Mouse (Mus musculus) forebrain, embryonic 10.5 days (tissue): ENCODE data around the gene 1110051M20Rik. TPM values are rescaled to one million over a fixed set of nuclear protein-coding genes. Genes with fewer than 3 reads are reported as not detected.

Source experiments
- DNase-seq: peaks from one replicate; pipeline ENCODE4 v3.0.0-alpha.2; 2017; ENCODE audit warnings: low spot score; ENCODE audit errors: extremely low spot score
- H3K27ac ChIP-seq: fragments of 300-500 bp; sonication (generic); 2 replicates; pipeline ENCODE4 v1.5.1; 2016; ENCODE audit warnings: mild to moderate bottlenecking
- H3K27me3 ChIP-seq: fragments of 300-500 bp; sonication (generic); 2 replicates; pipeline ENCODE4 v1.6.1; 2016; ENCODE audit warnings: mild to moderate bottlenecking; ENCODE audit not compliant: poor library complexity, severe bottlenecking
- H3K36me3 ChIP-seq: fragments of 300-500 bp; sonication (generic); replicated peaks from 2 replicates; pipeline ENCODE4 v1.6.1; 2016; ENCODE audit warnings: mild to moderate bottlenecking, moderate library complexity
- H3K4me1 ChIP-seq: fragments of 300-500 bp; sonication (generic); 2 replicates; pipeline ENCODE4 v1.6.1; 2016
- H3K4me3 ChIP-seq: fragments of 300-500 bp; sonication (generic); 2 replicates; pipeline ENCODE4 v1.5.1; 2016; ENCODE audit warnings: mild to moderate bottlenecking, moderate library complexity
- H3K9me3 ChIP-seq: fragments of 300-500 bp; sonication (generic); 2 replicates; pipeline ENCODE4 v1.6.1; 2016; ENCODE audit warnings: mild to moderate bottlenecking, moderate library complexity
- WGBS: fragments of 180-500 bp; shearing (Covaris S2); methylation state at CpG from one replicate; pipeline ENCODE4 v1.1.7; 2016; 5-methylcytosine and 5-hydroxymethylcytosine counted together
- polyA plus RNA-seq: library from polyadenylated mRNA; unstranded; fragments of >200 nt; fragmentation: Nextera tagmentation; extraction: Ambion mirVana; gene quantifications from 2 replicates; pipeline ENCODE4 v1.2.1, GENCODE M21; 2016

The 1110051M20Rik gene
- polyA plus RNA-seq, 1 experiment from 2014 or later, result 100 TPM

DNA sequence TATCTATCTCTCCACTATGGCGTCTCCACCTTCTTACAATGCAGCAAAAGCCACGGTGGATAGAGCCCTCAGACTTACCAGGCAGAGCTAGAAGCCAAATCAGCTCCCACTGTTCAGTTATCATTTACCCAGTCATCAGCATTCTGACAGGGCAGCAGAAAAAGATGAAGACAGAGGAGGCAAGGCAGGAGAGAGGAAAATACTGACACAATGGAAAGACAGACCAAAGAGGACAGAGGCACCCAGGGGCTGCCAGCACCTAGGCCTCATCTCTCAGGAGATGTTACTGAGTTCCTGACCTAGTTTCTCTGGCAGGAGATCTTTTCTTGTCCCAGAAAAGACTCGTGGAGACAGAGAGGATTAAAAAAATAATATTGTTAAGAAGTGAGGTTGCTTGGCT, 45.3 kb downstream of the 1110051M20Rik start:
- no peaks in the 10 kb centered on the region for H3K36me3 ChIP-seq
- peak; percentile 18 for DNase-seq
- H3K9me3 ChIP-seq, result no peaks in the 10 kb centered on the region
- WGBS, result 33% methylated on average over 3 of the region's 3 CpGs
- H3K27ac ChIP-seq, result peak overlapping the region; percentile 79
- no peak overlapping the region for H3K4me3 ChIP-seq
- peaks cover 49% of the 10 kb centered on the region for H3K4me1 ChIP-seq
- peaks cover 68% of the 10 kb centered on the region for H3K27me3 ChIP-seq

- Histone ChIP-seq H3K9me3 (no peaks in the 10 kb centered on the region), H3K36me3 (peaks cover 3% of the 10 kb centered on the region; the same call in 1 of the 2 replicates), H3K27me3 (peaks cover 39% of the 10 kb centered on the region), H3K4me3 (no peak overlapping the region), H3K4me1 (peaks cover 43% of the 10 kb centered on the region), H3K27ac (0 out of 2 replicates have a peak overlapping the region, but pooled peaks have one; percentile 31)
- DNase-seq, result no peak
- 74% methylated on average over 4 of the region's 4 CpGs for WGBS
Measured at GRCm38 (mm10) chr2:91394078-91394477, 50.4 kb downstream of the 1110051M20Rik start.

- no peaks in the 10 kb centered on the region for H3K9me3 ChIP-seq
- H3K27ac ChIP-seq, result no peak overlapping the region
- WGBS, result 68% methylated on average over 3 of the region's 3 CpGs
- no peaks in the 10 kb centered on the region for H3K27me3 ChIP-seq
- no peak for DNase-seq
- H3K4me1 ChIP-seq, result peaks cover 44% of the 10 kb centered on the region
- H3K4me3 ChIP-seq, result no peak overlapping the region
- peaks cover 3% of the 10 kb centered on the region; the same call in 1 of the 2 replicates for H3K36me3 ChIP-seq
Measured at GRCm38 (mm10) chr2:91388738-91389137, 55.8 kb downstream of the 1110051M20Rik start.

DNA sequence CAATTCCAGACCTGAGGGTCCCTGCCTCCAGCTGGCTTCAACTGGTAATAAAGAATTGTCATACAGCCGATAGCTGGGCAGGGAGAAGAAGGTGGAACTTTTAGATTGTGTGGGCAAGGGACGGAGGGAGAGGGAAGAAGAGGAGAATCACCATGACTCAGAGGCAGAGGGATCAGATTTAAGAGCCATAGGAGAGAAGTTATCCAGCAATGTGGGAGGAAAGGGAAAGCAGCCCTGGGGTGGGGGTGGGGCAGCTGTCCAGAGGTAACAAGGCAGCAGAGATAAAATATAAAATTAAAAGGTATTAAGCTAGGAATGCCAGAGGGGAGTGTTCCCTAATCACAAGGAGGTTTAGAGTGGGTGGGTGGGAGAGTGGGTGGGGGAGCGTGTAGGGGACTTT, 56.2 kb downstream of the 1110051M20Rik start:
- 61% methylated on average over 3 of the region's 3 CpGs for WGBS

GRCm38 (mm10) chr2:91387287-91387958, 57.1 kb downstream of the 1110051M20Rik start:
- no peak overlapping the region for H3K27ac ChIP-seq
- H3K27me3 ChIP-seq, result no peaks in the 10 kb centered on the region
- peaks cover 44% of the 10 kb centered on the region for H3K4me1 ChIP-seq
- H3K9me3 ChIP-seq, result no peaks in the 10 kb centered on the region
- 0 out of 2 replicates have a peak, but pooled peaks cover 7% of the 10 kb centered on the region for H3K36me3 ChIP-seq
- H3K4me3 ChIP-seq, result no peak overlapping the region
- DNase-seq, result no peak
- 90% methylated on average over 6 of the region's 6 CpGs for WGBS

More for the DNA sequence above, 56.2 kb downstream of the 1110051M20Rik start:
- Histone ChIP-seq H3K27me3 (no peaks in the 10 kb centered on the region), H3K9me3 (no peaks in the 10 kb centered on the region), H3K4me1 (peaks cover 44% of the 10 kb centered on the region), H3K27ac (no peak overlapping the region; the same call in 1 of the 2 replicates), H3K36me3 (peaks cover 4% of the 10 kb centered on the region; the same call in 1 of the 2 replicates), H3K4me3 (no peak overlapping the region)
- no peak for DNase-seq

DNA sequence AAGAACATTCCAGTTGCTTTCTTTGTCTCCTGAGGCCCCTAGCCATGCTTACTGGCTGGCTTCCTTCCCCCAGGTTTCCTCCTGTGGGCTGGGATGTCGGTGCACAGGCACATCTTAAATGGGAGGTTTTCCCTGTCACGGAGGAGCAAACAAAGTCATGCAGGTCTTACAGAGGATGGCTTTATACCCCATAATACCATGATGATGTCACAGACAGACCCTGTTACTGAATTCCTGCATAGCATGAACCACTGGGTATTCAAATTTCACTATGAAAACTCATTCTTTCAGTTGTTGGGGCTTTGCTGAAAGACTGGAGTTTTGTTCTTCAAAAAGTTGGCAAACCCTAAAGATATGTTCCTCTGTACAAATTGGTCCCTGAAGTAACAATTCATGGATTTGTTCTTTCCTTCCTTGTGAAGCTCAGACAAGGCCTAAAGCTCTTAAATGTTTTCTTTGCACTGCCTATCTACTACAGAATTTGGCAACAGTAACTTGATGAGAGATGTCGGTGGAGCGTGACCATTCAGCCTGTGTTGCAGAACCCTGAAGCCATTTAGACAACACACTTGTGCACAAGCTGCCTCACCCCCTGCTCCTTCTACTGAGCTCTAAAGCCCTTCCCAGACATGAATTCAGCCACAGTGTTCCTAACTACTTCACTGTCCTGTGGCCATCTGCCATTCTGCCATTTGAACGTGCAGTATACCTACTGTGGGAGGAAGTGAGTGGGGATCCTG, 57.8 kb downstream of the 1110051M20Rik start:
- 79% methylated on average over 5 of the region's 5 CpGs for WGBS
- no peak for DNase-seq
- peaks cover 44% of the 10 kb centered on the region for H3K4me1 ChIP-seq
- H3K27me3 ChIP-seq, result no peaks in the 10 kb centered on the region
- H3K27ac ChIP-seq, result 0 out of 2 replicates have a peak overlapping the region, but pooled peaks have one; percentile 30
- H3K9me3 ChIP-seq, result no peaks in the 10 kb centered on the region
- 0 out of 2 replicates have a peak, but pooled peaks cover 7% of the 10 kb centered on the region for H3K36me3 ChIP-seq
- no peak overlapping the region for H3K4me3 ChIP-seq

DNA sequence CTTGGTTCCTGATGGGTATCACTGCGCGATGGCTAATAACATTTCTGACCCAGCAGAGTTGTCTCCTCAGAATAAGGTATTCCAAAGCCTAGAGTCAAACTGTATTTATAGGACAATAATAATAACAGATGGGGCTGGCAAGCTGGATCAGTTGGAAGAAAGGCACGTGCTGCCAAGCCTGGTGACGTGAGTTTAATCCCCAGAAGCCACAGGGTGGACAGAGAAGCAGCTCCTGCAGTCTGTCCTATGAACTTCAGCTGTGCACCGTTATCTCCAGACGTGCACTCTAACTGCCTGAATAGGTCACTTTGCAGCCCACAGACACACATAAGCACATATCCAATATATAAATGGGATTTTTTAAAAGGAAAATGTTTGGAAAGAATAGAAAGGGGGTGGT, 61.2 kb downstream of the 1110051M20Rik start:
- Histone ChIP-seq H3K27ac (no peak overlapping the region), H3K9me3 (no peaks in the 10 kb centered on the region), H3K27me3 (no peaks in the 10 kb centered on the region), H3K4me1 (peaks cover 23% of the 10 kb centered on the region), H3K4me3 (no peak overlapping the region), H3K36me3 (peaks cover 19% of the 10 kb centered on the region)
- 90% methylated on average over 6 of the region's 6 CpGs for WGBS
- no peak for DNase-seq

DNA sequence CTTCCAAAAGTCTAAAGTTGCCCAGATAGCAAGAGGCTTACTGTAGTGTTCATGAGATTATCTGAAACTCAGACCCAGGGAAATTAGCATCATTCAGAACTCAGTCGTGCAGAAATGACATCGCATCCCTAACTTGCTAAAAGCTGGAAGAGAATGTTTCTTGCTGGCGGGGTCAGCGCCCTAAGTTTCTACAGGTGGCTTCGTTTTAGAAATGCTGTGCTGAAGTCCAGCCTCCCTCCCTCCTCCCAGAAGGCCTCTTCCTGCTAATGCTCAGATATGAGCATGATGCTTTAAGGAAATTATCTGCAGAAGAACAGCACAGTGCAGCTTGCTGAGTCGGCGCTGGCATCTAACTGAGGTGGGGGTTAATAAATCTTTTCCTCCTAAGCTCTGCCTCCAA, 67.5 kb downstream of the 1110051M20Rik start:
- no peak for DNase-seq

GRCm38 (mm10) chr2:91370314-91370713, 74.2 kb downstream of the 1110051M20Rik start:
- Histone ChIP-seq H3K9me3 (no peaks in the 10 kb centered on the region), H3K4me3 (no peak overlapping the region), H3K27ac (no peak overlapping the region), H3K36me3 (peaks cover 8% of the 10 kb centered on the region; the same call in 1 of the 2 replicates), H3K27me3 (no peaks in the 10 kb centered on the region), H3K4me1 (peaks cover 9% of the 10 kb centered on the region)
- WGBS, result 88% methylated on average over 2 of the region's 2 CpGs
- DNase-seq, result no peak

More for the DNA sequence above, 67.5 kb downstream of the 1110051M20Rik start:
- Histone ChIP-seq H3K27ac (peak overlapping the region; percentile 42; the same call in 1 of the 2 replicates), H3K27me3 (no peaks in the 10 kb centered on the region), H3K36me3 (peaks cover 12% of the 10 kb centered on the region), H3K4me1 (peaks cover 33% of the 10 kb centered on the region), H3K4me3 (no peak overlapping the region), H3K9me3 (no peaks in the 10 kb centered on the region)
- WGBS, result 46% methylated on average over 7 of the region's 7 CpGs

DNA sequence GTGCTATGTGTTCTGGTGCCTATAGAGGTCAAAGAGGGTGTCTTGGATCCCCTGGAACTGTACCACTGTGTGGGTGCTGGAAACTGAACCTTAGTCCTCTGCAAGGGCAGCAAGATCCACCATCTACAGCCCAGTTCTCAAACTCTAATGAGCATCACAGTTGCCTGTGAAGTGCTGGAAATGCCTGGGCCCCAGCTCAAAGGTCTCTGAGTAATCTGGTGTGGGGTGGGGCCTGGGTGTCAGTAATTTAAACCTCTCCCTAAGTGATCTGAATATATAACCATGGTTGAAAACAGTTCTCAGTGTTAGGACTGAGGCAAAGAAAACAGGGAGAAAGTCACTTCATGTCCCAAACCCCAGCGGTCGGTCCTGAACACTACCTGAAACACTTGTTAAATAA, 81.2 kb downstream of the 1110051M20Rik start:
- Histone ChIP-seq H3K4me1 (peaks cover 9% of the 10 kb centered on the region), H3K27me3 (no peaks in the 10 kb centered on the region), H3K9me3 (no peaks in the 10 kb centered on the region), H3K27ac (no peak overlapping the region), H3K4me3 (no peak overlapping the region), H3K36me3 (0 out of 2 replicates have a peak, but pooled peaks cover 8% of the 10 kb centered on the region)
- 96% methylated on average over 2 of the region's 2 CpGs for WGBS
- no peak for DNase-seq

GRCm38 (mm10) chr2:91361068-91361528, 83.4 kb downstream of the 1110051M20Rik start:
- DNase-seq, result no peak
- peaks cover 9% of the 10 kb centered on the region for H3K4me1 ChIP-seq
- WGBS, result 24% methylated on average over 4 of the region's 4 CpGs
- H3K27me3 ChIP-seq, result no peaks in the 10 kb centered on the region
- no peaks in the 10 kb centered on the region for H3K9me3 ChIP-seq
- peak overlapping the region; percentile 44; the same call in 1 of the 2 replicates for H3K27ac ChIP-seq
- H3K36me3 ChIP-seq, result 0 out of 2 replicates have a peak, but pooled peaks cover under 1% of the 10 kb centered on the region
- no peak overlapping the region for H3K4me3 ChIP-seq

DNA sequence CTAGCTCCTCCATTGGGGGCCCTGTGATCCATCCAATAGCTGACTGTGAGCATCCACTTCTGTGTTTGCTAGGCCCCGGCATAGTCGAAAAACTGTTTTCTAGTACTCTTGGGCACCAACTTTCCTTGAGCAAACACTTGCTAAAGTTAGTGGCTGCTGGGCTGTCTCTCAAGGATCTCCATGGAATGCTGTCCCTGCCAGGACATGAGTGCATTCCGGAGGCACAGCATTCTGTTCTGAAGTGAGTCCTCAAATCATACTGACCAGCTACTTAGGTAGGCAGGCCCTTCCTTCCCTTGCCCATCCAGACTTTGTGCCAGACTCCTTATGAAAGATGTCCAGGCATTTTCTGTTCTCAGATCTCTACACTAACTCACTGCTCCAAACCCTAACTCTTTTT, 88.7 kb downstream of the 1110051M20Rik start:
- DNase-seq, result no peak
- Histone ChIP-seq H3K27ac (no peak overlapping the region), H3K4me3 (no peak overlapping the region), H3K36me3 (no peaks in the 10 kb centered on the region), H3K9me3 (no peaks in the 10 kb centered on the region), H3K27me3 (no peaks in the 10 kb centered on the region), H3K4me1 (peaks cover 6% of the 10 kb centered on the region; the same call in 1 of the 2 replicates)
- WGBS, result 94% methylated on average over 3 of the region's 3 CpGs
